Mouse (Mus musculus) heart, postnatal 0 days (tissue): ENCODE results near the gene Dnmt1. TPM values are rescaled to one million over a fixed set of nuclear protein-coding genes. Genes with fewer than 3 reads are reported as not detected.

Experiments
- ATAC-seq: fragments of 200-750 bp; cut with Nextera tagmentation; 2 replicates; pipeline ENCODE4 v1.8.0; 2017; ENCODE audit warnings: low read depth, moderate number of reproducible peaks, moderate library complexity; ENCODE audit not compliant: insufficient read depth
- DNase-seq: peaks from one replicate; pipeline ENCODE4 v3.0.0-alpha.2; 2016; ENCODE audit warnings: low spot score
- H3K27ac ChIP-seq: fragments of 300-500 bp; sonication (generic); 2 replicates; pipeline ENCODE4 v1.5.1; 2014; ENCODE audit warnings: low read depth, mild to moderate bottlenecking
- H3K27me3 ChIP-seq: fragments of 300-500 bp; sonication (generic); 2 replicates; pipeline ENCODE4 v1.6.1; 2014; ENCODE audit warnings: low read length, mixed read lengths; ENCODE audit not compliant: control insufficient read depth, insufficient read depth
- H3K36me3 ChIP-seq: fragments of 300-500 bp; sonication (generic); replicated peaks from 2 replicates; pipeline ENCODE4 v1.6.1; 2014; ENCODE audit warnings: low read length, mixed read lengths; ENCODE audit not compliant: control insufficient read depth, insufficient read depth
- H3K4me1 ChIP-seq: fragments of 300-500 bp; sonication (generic); 2 replicates; pipeline ENCODE4 v1.6.1; 2014; ENCODE audit warnings: antibody characterized with exemption; ENCODE audit not compliant: control insufficient read depth, insufficient read depth
- H3K4me2 ChIP-seq: fragments of 300-500 bp; sonication (generic); 2 replicates; pipeline ENCODE4 v1.6.1; 2014; ENCODE audit warnings: low read depth, mild to moderate bottlenecking, low read length, moderate library complexity
- H3K4me3 ChIP-seq: fragments of 300-500 bp; sonication (generic); 2 replicates; pipeline ENCODE4 v1.5.1; 2014; ENCODE audit warnings: low read depth, low read length
- H3K9ac ChIP-seq: fragments of 300-500 bp; sonication (generic); replicated peaks from 2 replicates; pipeline ENCODE4 v1.6.1; 2014; ENCODE audit warnings: low read depth, low read length, mixed read lengths
- H3K9me3 ChIP-seq: fragments of 300-500 bp; sonication (generic); replicated peaks from 2 replicates; pipeline ENCODE4 v1.6.1; 2016; ENCODE audit warnings: low read length; ENCODE audit not compliant: control insufficient read depth
- CTCF ChIP-seq: IDR thresholded peaks from 2 replicates; pipeline ENCODE4 v1.5.1; 2016; ENCODE audit warnings: antibody characterized with exemption, control low read depth, low read depth
- EP300 ChIP-seq: IDR thresholded peaks from 2 replicates; pipeline ENCODE4 v1.6.1; 2016; ENCODE audit warnings: antibody characterized with exemption, low read depth
- WGBS: fragments of 180-500 bp; shearing (Covaris S2); extraction: QIAGEN DNeasy Blood & Tissue Kit; methylation state at CpG from one replicate; pipeline ENCODE4 v1.1.7; 2014; 5-methylcytosine and 5-hydroxymethylcytosine counted together
- polyA plus RNA-seq: library from polyadenylated mRNA; unstranded; fragments of >200 nt; fragmentation: Nextera tagmentation; extraction: Ambion mirVana; gene quantifications from 2 replicates; pipeline ENCODE4 v1.2.1, GENCODE M21; 2015
- total RNA-seq: library from RNA; depleted of rRNA; stranded (reverse); fragments of >200 nt; gene quantifications from 2 replicates; pipeline ENCODE4 v1.2.3, GENCODE M21; 2014; ENCODE audit warnings: low replicate concordance

The Dnmt1 gene
- total and polyA plus RNA-seq, 2 experiments from 2014 or later: 15.4 to 27.4 TPM

GRCm38 (mm10) chr9:20982171-20982570 lies 22.5 kb upstream of the Dnmt1 start:
- no peak overlapping the region for H3K9ac ChIP-seq
- H3K4me1 ChIP-seq: peaks cover 9% of the 10 kb centered on the region; the same call in 1 of the 2 replicates
- H3K9me3 ChIP-seq: no peaks in the 10 kb centered on the region
- H3K4me3 ChIP-seq: no peak overlapping the region
- no peak overlapping the region for H3K4me2 ChIP-seq
- H3K36me3 ChIP-seq: no peaks in the 10 kb centered on the region
- no peaks in the 10 kb centered on the region for H3K27me3 ChIP-seq
- WGBS: 61% methylated on average over 3 of the region's 3 CpGs
- TF ChIP-seq EP300: no peak
- no peak for TF ChIP-seq CTCF
- ATAC-seq (no peak), DNase-seq (no peak)
- H3K27ac ChIP-seq: no peak overlapping the region

- Histone ChIP-seq H3K4me3 (no peak overlapping the region), H3K36me3 (no peaks in the 10 kb centered on the region), H3K4me2 (no peak overlapping the region), H3K4me1 (peaks cover 20% of the 10 kb centered on the region; the same call in 1 of the 2 replicates), H3K27ac (no peak overlapping the region), H3K9ac (no peak overlapping the region), H3K9me3 (no peaks in the 10 kb centered on the region), H3K27me3 (no peaks in the 10 kb centered on the region)
- DNase-seq (no peak), ATAC-seq (no peak)
- WGBS: 85% methylated on average over 7 of the region's 7 CpGs
- TF ChIP-seq CTCF (no peak), EP300 (no peak)
Measured at GRCm38 (mm10) chr9:20979769-20980168, 20.1 kb upstream of the Dnmt1 start.

- Histone ChIP-seq H3K9me3 (no peaks in the 10 kb centered on the region), H3K9ac (no peak overlapping the region), H3K27ac (peak overlapping the region; percentile 41; the same call in 1 of the 2 replicates), H3K27me3 (no peaks in the 10 kb centered on the region), H3K4me3 (no peak overlapping the region), H3K36me3 (no peaks in the 10 kb centered on the region), H3K4me1 (peaks cover 25% of the 10 kb centered on the region; the same call in 1 of the 2 replicates), H3K4me2 (no peak overlapping the region)
- no peak for ATAC-seq
- no peak for DNase-seq
- no peak for TF ChIP-seq EP300
- no peak for TF ChIP-seq CTCF
- 51% methylated on average over 5 of the region's 5 CpGs for WGBS
Measured at GRCm38 (mm10) chr9:20979181-20979580, 19.5 kb upstream of the Dnmt1 start.

GRCm38 (mm10) chr9:20978409-20979095 lies 18.9 kb upstream of the Dnmt1 start:
- no peak overlapping the region for H3K9ac ChIP-seq
- no peak for ATAC-seq
- no peaks in the 10 kb centered on the region for H3K36me3 ChIP-seq
- DNase-seq: no peak
- no peaks in the 10 kb centered on the region for H3K27me3 ChIP-seq
- no peaks in the 10 kb centered on the region for H3K9me3 ChIP-seq
- H3K4me1 ChIP-seq: peaks cover 27% of the 10 kb centered on the region; the same call in 1 of the 2 replicates
- no peak overlapping the region for H3K4me3 ChIP-seq
- TF ChIP-seq EP300: no peak
- TF ChIP-seq CTCF: no peak
- WGBS: 54% methylated on average over 10 of the region's 10 CpGs
- H3K27ac ChIP-seq: peak overlapping the region; percentile 41; the same call in 1 of the 2 replicates
- H3K4me2 ChIP-seq: no peak overlapping the region

GRCm38 (mm10) chr9:20976961-20977689 lies 17.4 kb upstream of the Dnmt1 start:
- TF ChIP-seq CTCF (no peak), EP300 (no peak)
- peaks cover 21% of the 10 kb centered on the region; the same call in 1 of the 2 replicates for H3K4me1 ChIP-seq
- no peak for DNase-seq
- peak overlapping the region; percentile 82 for H3K4me3 ChIP-seq
- H3K9ac ChIP-seq: no peak overlapping the region
- 1% methylated on average over 4 of the region's 4 CpGs for WGBS
- no peak for ATAC-seq
- H3K27me3 ChIP-seq: no peaks in the 10 kb centered on the region
- no peaks in the 10 kb centered on the region for H3K36me3 ChIP-seq
- H3K9me3 ChIP-seq: no peaks in the 10 kb centered on the region
- peak overlapping the region; percentile 94 for H3K4me2 ChIP-seq
- H3K27ac ChIP-seq: peak overlapping the region; percentile 86; the same call in 1 of the 2 replicates
